Mouse (Mus musculus) hindbrain, embryonic 14.5 days (tissue): Measurements from ENCODE around the gene Adamts14. TPM values are rescaled to one million over a fixed set of nuclear protein-coding genes. Genes with fewer than 3 reads are reported as not detected.
A peak's percentile ranks its signal among the peaks of the same experiment; 100 is the strongest.

Experiments
- ATAC-seq: fragments of 200-750 bp; cut with Nextera tagmentation; 2 replicates; pipeline ENCODE4 v1.8.0; 2017; ENCODE audit warnings: moderate number of reproducible peaks, mild to moderate bottlenecking, moderate TSS enrichment, moderate library complexity; ENCODE audit not compliant: low FRiP score
- DNase-seq: peaks from one replicate; pipeline ENCODE4 v3.0.0-alpha.2; 2015; ENCODE audit warnings: low spot score
- H3K27ac ChIP-seq: fragments of 300-500 bp; sonication (generic); 2 replicates; pipeline ENCODE4 v1.5.1; 2014; ENCODE audit warnings: mild to moderate bottlenecking, moderate library complexity
- H3K27me3 ChIP-seq: fragments of 300-500 bp; sonication (generic); 2 replicates; pipeline ENCODE4 v1.6.1; 2014; ENCODE audit warnings: mild to moderate bottlenecking, low read length, mixed read lengths; ENCODE audit not compliant: control insufficient read depth, insufficient read depth
- H3K36me3 ChIP-seq: fragments of 300-500 bp; sonication (generic); replicated peaks from 2 replicates; pipeline ENCODE4 v1.6.1; 2014; ENCODE audit not compliant: control insufficient read depth, insufficient read depth
- H3K4me1 ChIP-seq: fragments of 300-500 bp; sonication (generic); replicated peaks from 2 replicates; pipeline ENCODE4 v1.6.1; 2014; ENCODE audit warnings: antibody characterized with exemption, low read length, mixed read lengths; ENCODE audit not compliant: control insufficient read depth, insufficient read depth
- H3K4me2 ChIP-seq: fragments of 300-500 bp; sonication (generic); replicated peaks from 2 replicates; pipeline ENCODE4 v1.6.1; 2014; ENCODE audit warnings: mild to moderate bottlenecking, moderate library complexity
- H3K4me3 ChIP-seq: fragments of 300-500 bp; sonication (generic); replicated peaks from 2 replicates; pipeline ENCODE4 v1.5.1; 2014; ENCODE audit warnings: mild to moderate bottlenecking, low read length
- H3K9ac ChIP-seq: fragments of 300-500 bp; sonication (generic); 2 replicates; pipeline ENCODE4 v1.6.1; 2014
- H3K9me3 ChIP-seq: fragments of 300-500 bp; sonication (generic); 2 replicates; pipeline ENCODE4 v1.6.1; 2016; ENCODE audit warnings: low read length; ENCODE audit not compliant: control insufficient read depth
- WGBS: fragments of 180-500 bp; shearing (Covaris S2); extraction: QIAGEN DNeasy Blood & Tissue Kit; methylation state at CpG from one replicate; pipeline ENCODE4 v1.1.7; 2014; 5-methylcytosine and 5-hydroxymethylcytosine counted together
- polyA plus RNA-seq: library from polyadenylated mRNA; unstranded; fragments of >200 nt; fragmentation: Nextera tagmentation; extraction: Ambion mirVana; gene quantifications from 2 replicates; pipeline ENCODE4 v1.2.1, GENCODE M21; 2014

Adamts14 gene
- polyA plus RNA-seq, 1 experiment from 2014 or later: 0.36 TPM

- Histone ChIP-seq H3K4me2 (no peak overlapping the region), H3K27ac (no peak overlapping the region), H3K27me3 (no peaks in the 10 kb centered on the region), H3K36me3 (no peaks in the 10 kb centered on the region), H3K9ac (no peak overlapping the region), H3K9me3 (no peaks in the 10 kb centered on the region), H3K4me3 (no peak overlapping the region), H3K4me1 (no peaks in the 10 kb centered on the region)
- no peak for ATAC-seq
- DNase-seq: no peak
- WGBS: 60% methylated on average over 5 of the region's 5 CpGs
Observed at GRCm38 (mm10) chr10:61225694-61226093, 47.5 kb downstream of the Adamts14 start.

- Histone ChIP-seq H3K4me2 (no peak overlapping the region), H3K9ac (no peak overlapping the region), H3K4me1 (no peaks in the 10 kb centered on the region), H3K36me3 (no peaks in the 10 kb centered on the region), H3K9me3 (no peaks in the 10 kb centered on the region), H3K4me3 (no peak overlapping the region), H3K27me3 (no peaks in the 10 kb centered on the region), H3K27ac (no peak overlapping the region)
- no peak for DNase-seq
- WGBS: 94% methylated on average over 4 of the region's 4 CpGs
- ATAC-seq: no peak
Observed at GRCm38 (mm10) chr10:61219318-61219717, 53.9 kb downstream of the Adamts14 start.

- WGBS: 89% methylated on average over 4 of the region's 4 CpGs
- no peak for ATAC-seq
Observed at GRCm38 (mm10) chr10:61216163-61216562, 57.1 kb downstream of the Adamts14 start.

GRCm38 (mm10) chr10:61215658-61216057 lies 57.6 kb downstream of the Adamts14 start:
- 96% methylated on average over 6 of the region's 6 CpGs for WGBS
- Histone ChIP-seq H3K4me3 (no peak overlapping the region), H3K4me2 (no peak overlapping the region), H3K9me3 (no peaks in the 10 kb centered on the region), H3K4me1 (no peaks in the 10 kb centered on the region), H3K27ac (no peak overlapping the region), H3K27me3 (peaks cover 5% of the 10 kb centered on the region; the same call in 1 of the 2 replicates), H3K9ac (no peak overlapping the region), H3K36me3 (no peaks in the 10 kb centered on the region)
- DNase-seq: no peak
- no peak for ATAC-seq

More at GRCm38 (mm10) chr10:61216163-61216562, 57.1 kb downstream of the Adamts14 start:
- Histone ChIP-seq H3K9ac (no peak overlapping the region), H3K36me3 (no peaks in the 10 kb centered on the region), H3K4me1 (no peaks in the 10 kb centered on the region), H3K4me2 (no peak overlapping the region), H3K27me3 (peaks cover 5% of the 10 kb centered on the region; the same call in 1 of the 2 replicates), H3K4me3 (no peak overlapping the region), H3K9me3 (no peaks in the 10 kb centered on the region), H3K27ac (no peak overlapping the region)
- DNase-seq: no peak

GRCm38 (mm10) chr10:61212817-61213216 lies 60.4 kb downstream of the Adamts14 start:
- H3K9ac ChIP-seq: no peak overlapping the region
- WGBS: 15% methylated on average over 11 of the region's 11 CpGs
- no peaks in the 10 kb centered on the region for H3K36me3 ChIP-seq
- H3K4me1 ChIP-seq: no peaks in the 10 kb centered on the region
- H3K4me3 ChIP-seq: no peak overlapping the region
- ATAC-seq (0 out of 2 replicates have a peak, but pooled peaks have one; percentile 43), DNase-seq (no peak)
- H3K4me2 ChIP-seq: no peak overlapping the region
- no peak overlapping the region for H3K27ac ChIP-seq
- no peaks in the 10 kb centered on the region for H3K9me3 ChIP-seq
- peaks cover 5% of the 10 kb centered on the region; the same call in 1 of the 2 replicates for H3K27me3 ChIP-seq

GRCm38 (mm10) chr10:61211743-61212142 lies 61.5 kb downstream of the Adamts14 start:
- Histone ChIP-seq H3K4me2 (no peak overlapping the region), H3K36me3 (no peaks in the 10 kb centered on the region), H3K9ac (no peak overlapping the region), H3K4me3 (no peak overlapping the region), H3K27ac (no peak overlapping the region), H3K4me1 (no peaks in the 10 kb centered on the region), H3K9me3 (no peaks in the 10 kb centered on the region), H3K27me3 (peaks cover 5% of the 10 kb centered on the region; the same call in 1 of the 2 replicates)
- 9% methylated on average over 13 of the region's 13 CpGs for WGBS
- DNase-seq (peak; percentile 80), ATAC-seq (0 out of 2 replicates have a peak, but pooled peaks have one; percentile 31)

- 89% methylated on average over 4 of the region's 4 CpGs for WGBS
- DNase-seq (no peak), ATAC-seq (no peak)
- no peak overlapping the region for H3K4me2 ChIP-seq
- no peaks in the 10 kb centered on the region for H3K36me3 ChIP-seq
- H3K4me1 ChIP-seq: no peaks in the 10 kb centered on the region
- H3K9me3 ChIP-seq: no peaks in the 10 kb centered on the region
- peaks cover 5% of the 10 kb centered on the region; the same call in 1 of the 2 replicates for H3K27me3 ChIP-seq
- H3K27ac ChIP-seq: no peak overlapping the region
- H3K4me3 ChIP-seq: no peak overlapping the region
- no peak overlapping the region for H3K9ac ChIP-seq
Observed at GRCm38 (mm10) chr10:61211105-61211504, 62.1 kb downstream of the Adamts14 start.

- Histone ChIP-seq H3K27ac (no peak overlapping the region), H3K4me3 (no peak overlapping the region), H3K27me3 (peaks cover 3% of the 10 kb centered on the region; the same call in 1 of the 2 replicates), H3K9ac (no peak overlapping the region), H3K4me1 (no peaks in the 10 kb centered on the region), H3K9me3 (no peaks in the 10 kb centered on the region), H3K4me2 (no peak overlapping the region), H3K36me3 (no peaks in the 10 kb centered on the region)
- WGBS: 85% methylated on average over 9 of the region's 9 CpGs
- no peak for DNase-seq
- no peak for ATAC-seq
Observed at GRCm38 (mm10) chr10:61208114-61208684, 65.0 kb downstream of the Adamts14 start.

- Histone ChIP-seq H3K4me1 (no peaks in the 10 kb centered on the region), H3K9ac (no peak overlapping the region), H3K27me3 (no peaks in the 10 kb centered on the region), H3K4me2 (no peak overlapping the region), H3K9me3 (no peaks in the 10 kb centered on the region), H3K4me3 (no peak overlapping the region), H3K36me3 (no peaks in the 10 kb centered on the region), H3K27ac (no peak overlapping the region)
- no peak for ATAC-seq
- WGBS: 65% methylated on average over 3 of the region's 3 CpGs
- DNase-seq: no peak
Observed at GRCm38 (mm10) chr10:61203930-61204329, 69.3 kb downstream of the Adamts14 start.
